Mouse (Mus musculus): Measurements from ENCODE around the gene Chga.

Chga gene

GRCm38 (mm10) chr12:102565086-102565485, 10.3 kb downstream of the Chga start:
- DNase-seq, result no peak

- no peak for DNase-seq
Measured at GRCm38 (mm10) chr12:102566951-102567350, 12.2 kb downstream of the Chga start.

GRCm38 (mm10) chr12:102568219-102568618, 13.4 kb downstream of the Chga start:
- DNase-seq, result no peak

GRCm38 (mm10) chr12:102570111-102570510, 15.3 kb downstream of the Chga start:
- no peak for DNase-seq

GRCm38 (mm10) chr12:102570734-102571133, 16.0 kb downstream of the Chga start:
- DNase-seq, result peak; percentile 15

GRCm38 (mm10) chr12:102571666-102572065, 16.9 kb downstream of the Chga start:
- DNase-seq, result no peak

- no peak for DNase-seq
Measured at GRCm38 (mm10) chr12:102573036-102573435, 18.3 kb downstream of the Chga start.

GRCm38 (mm10) chr12:102575541-102576329, 21.0 kb downstream of the Chga start:
- no peak for DNase-seq

- no peak for DNase-seq
Measured at GRCm38 (mm10) chr12:102576659-102577398, 22.1 kb downstream of the Chga start.

- peak; percentile 87 for DNase-seq
Measured at GRCm38 (mm10) chr12:102579041-102579440, 24.3 kb downstream of the Chga start.

- no peak for DNase-seq
Measured at GRCm38 (mm10) chr12:102581579-102582196, 26.9 kb downstream of the Chga start.

- no peak for DNase-seq
Measured at GRCm38 (mm10) chr12:102582441-102582840, 27.7 kb downstream of the Chga start.

- DNase-seq, result peak; percentile 49
Measured at GRCm38 (mm10) chr12:102585390-102585789, 30.6 kb downstream of the Chga start.

- DNase-seq, result peak; percentile 13
Measured at GRCm38 (mm10) chr12:102586286-102586881, 31.6 kb downstream of the Chga start.

- DNase-seq, result no peak
Measured at GRCm38 (mm10) chr12:102587106-102587505, 32.3 kb downstream of the Chga start.

GRCm38 (mm10) chr12:102590711-102591360, 36.1 kb downstream of the Chga start:
- no peak for DNase-seq

- DNase-seq, result no peak
Measured at GRCm38 (mm10) chr12:102593699-102594098, 38.9 kb downstream of the Chga start.

- no peak for DNase-seq
Measured at GRCm38 (mm10) chr12:102594627-102595026, 39.9 kb downstream of the Chga start.

- peak; percentile 28 for DNase-seq
Measured at GRCm38 (mm10) chr12:102596410-102596809, 41.6 kb downstream of the Chga start.

- DNase-seq, result peak; percentile 51
Measured at GRCm38 (mm10) chr12:102597466-102597865, 42.7 kb downstream of the Chga start.

- DNase-seq, result no peak
Measured at GRCm38 (mm10) chr12:102598535-102598934, 43.8 kb downstream of the Chga start.

- DNase-seq, result no peak
Measured at GRCm38 (mm10) chr12:102599801-102600200, 45.0 kb downstream of the Chga start.

GRCm38 (mm10) chr12:102600345-102600744, 45.6 kb downstream of the Chga start:
- DNase-seq, result no peak

Data from lung, postnatal 14 days (tissue).